Mouse (Mus musculus) heart, adult 11 months (tissue): ENCODE results near the gene Zfp36l2.
A peak's percentile ranks its signal among the peaks of the same experiment; 100 is the strongest.

Experiments used
- DNase-seq: peaks from one replicate; pipeline ENCODE4 v3.0.0; 2022

Zfp36l2 gene

GRCm38 (mm10) chr17:84150291-84150690 is 37.5 kb downstream of the Zfp36l2 start:
- peak; percentile 84 for DNase-seq

GRCm38 (mm10) chr17:84149566-84149965 is 38.2 kb downstream of the Zfp36l2 start:
- peak; percentile 92 for DNase-seq

- DNase-seq = peak; percentile 99
Observed at GRCm38 (mm10) chr17:84148499-84149484, 39.0 kb downstream of the Zfp36l2 start.

- DNase-seq = peak; percentile 90
Observed at GRCm38 (mm10) chr17:84147183-84148108, 40.3 kb downstream of the Zfp36l2 start.

- peak; percentile 93 for DNase-seq
Observed at GRCm38 (mm10) chr17:84146458-84147182, 41.1 kb downstream of the Zfp36l2 start.

GRCm38 (mm10) chr17:84145826-84146287 is 41.9 kb downstream of the Zfp36l2 start:
- peak; percentile 97 for DNase-seq

GRCm38 (mm10) chr17:84144762-84145599 is 42.8 kb downstream of the Zfp36l2 start:
- DNase-seq = no peak

- DNase-seq = no peak
Observed at GRCm38 (mm10) chr17:84144130-84144529, 43.6 kb downstream of the Zfp36l2 start.

GRCm38 (mm10) chr17:84143219-84143844 is 44.4 kb downstream of the Zfp36l2 start:
- DNase-seq = no peak

GRCm38 (mm10) chr17:84141691-84142090 is 46.1 kb downstream of the Zfp36l2 start:
- DNase-seq = peak; percentile 97

- DNase-seq = peak; percentile 97
Observed at GRCm38 (mm10) chr17:84140822-84141507, 46.8 kb downstream of the Zfp36l2 start.

- DNase-seq = peak; percentile 93
Observed at GRCm38 (mm10) chr17:84137393-84138171, 50.2 kb downstream of the Zfp36l2 start.

- no peak for DNase-seq
Observed at GRCm38 (mm10) chr17:84136669-84137392, 50.9 kb downstream of the Zfp36l2 start.

GRCm38 (mm10) chr17:84136217-84136616 is 51.5 kb downstream of the Zfp36l2 start:
- DNase-seq = no peak

GRCm38 (mm10) chr17:84135243-84135642 is 52.5 kb downstream of the Zfp36l2 start:
- no peak for DNase-seq
